In genomic region chr2:10108535-10109189, GRCm38 (mm10) we compare ENCODE assay signal across 21 mouse cellular contexts. TPM values are rescaled to one million over a fixed set of nuclear protein-coding genes. Genes with fewer than 3 reads are reported as not detected.
A peak's percentile ranks its signal among the peaks of the same experiment; 100 is the strongest.
DNase-seq lines count a peak whose midpoint lies in the region; ATAC-seq and TF ChIP-seq lines count a peak whose summit lies in the region.
"Had no signal": no experiment of that assay in that cellular context is flagged by ENCODE, and none has a peak within 500 bp of the region (broad histone marks: within the 10 kb centered on the region; RNA-seq: fewer than 3 reads in every experiment).

No protein-coding gene starts in this region.

- no peak for TF ChIP-seq EP300 in lung, postnatal 0 days (IDR thresholded peaks at IDR 0.05)

- peak; percentile 61; the same call in 1 of the 2 replicates for ATAC-seq in hindbrain, embryonic 15.5 days (ENCODE audit: low FRiP score, low read depth)
- ATAC-seq in hindbrain, postnatal 0 days: no peak
- no peak for ATAC-seq in lung, postnatal 0 days
- peak; percentile 81 for ATAC-seq in neural tube, embryonic 13.5 days (ENCODE audit: low read depth)
- 0 out of 2 replicates have a peak, but pooled peaks have one; percentile 41 for ATAC-seq in neural tube, embryonic 15.5 days (ENCODE audit: low FRiP score)
- ATAC-seq: forebrain, embryonic 14.5 days; intestine, embryonic 15.5 days had no signal

- H3K27me3 ChIP-seq in hindbrain, embryonic 15.5 days: no peaks in the 10 kb centered on the region
- no peaks in the 10 kb centered on the region for H3K27me3 ChIP-seq in hindbrain, postnatal 0 days (ENCODE audit: insufficient read depth, low read length)
- no peaks in the 10 kb centered on the region for H3K27me3 ChIP-seq in lung, postnatal 0 days (replicated peaks; ENCODE audit: insufficient read depth, low read length)
- H3K27me3 ChIP-seq in neural tube, embryonic 13.5 days: no peaks in the 10 kb centered on the region
- no peaks in the 10 kb centered on the region for H3K27me3 ChIP-seq in neural tube, embryonic 15.5 days (replicated peaks)
- H3K27me3 ChIP-seq: embryonic facial prominence, embryonic 15.5 days; heart, embryonic 12.5 days; intestine, embryonic 15.5 days had no signal

- TF ChIP-seq CTCF in hindbrain, postnatal 0 days (IDR thresholded peaks at IDR 0.05; ENCODE audit: low read depth): no peak
- TF ChIP-seq CTCF in lung, postnatal 0 days (IDR thresholded peaks at IDR 0.05): no peak

- 62% methylated on average over 6 of the region's 6 CpGs for WGBS in hindbrain, embryonic 15.5 days
- WGBS in hindbrain, postnatal 0 days: 65% methylated on average over 6 of the region's 6 CpGs
- 61% methylated on average over 6 of the region's 6 CpGs for WGBS in lung, postnatal 0 days
- 57% methylated on average over 6 of the region's 6 CpGs for WGBS in neural tube, embryonic 13.5 days
- WGBS in neural tube, embryonic 15.5 days: 49% methylated on average over 6 of the region's 6 CpGs

- peak overlapping the region; percentile 14; the same call in 1 of the 2 replicates for H3K27ac ChIP-seq in hindbrain, embryonic 15.5 days (replicated peaks)
- H3K27ac ChIP-seq in hindbrain, postnatal 0 days: no peak overlapping the region
- no peak overlapping the region for H3K27ac ChIP-seq in lung, postnatal 0 days (ENCODE audit: low read length)
- H3K27ac ChIP-seq in neural tube, embryonic 13.5 days (replicated peaks): peak overlapping the region; percentile 59
- H3K27ac ChIP-seq in neural tube, embryonic 15.5 days (replicated peaks): peak overlapping the region; percentile 45; the same call in 1 of the 2 replicates
- H3K27ac ChIP-seq: embryonic facial prominence, embryonic 15.5 days; forebrain, embryonic 10.5 days; intestine, embryonic 15.5 days had no signal

- no peak overlapping the region for H3K9ac ChIP-seq in hindbrain, embryonic 15.5 days
- H3K9ac ChIP-seq in hindbrain, postnatal 0 days (replicated peaks; ENCODE audit: low read length): no peak overlapping the region
- no peak overlapping the region for H3K9ac ChIP-seq in lung, postnatal 0 days (replicated peaks; ENCODE audit: low read depth)
- no peak overlapping the region for H3K9ac ChIP-seq in neural tube, embryonic 13.5 days
- no peak overlapping the region for H3K9ac ChIP-seq in neural tube, embryonic 15.5 days (replicated peaks)
- H3K9ac ChIP-seq: embryonic facial prominence, embryonic 15.5 days; heart, embryonic 12.5 days; intestine, embryonic 15.5 days had no signal

- no peak for DNase-seq in hindbrain, postnatal 0 days (ENCODE audit: low spot score)
- DNase-seq in lung, postnatal 0 days (ENCODE audit: low spot score): peak; percentile 24
- DNase-seq in lung, postnatal 36 days: no peak
- no peak for DNase-seq in frontal cortex, postnatal 36 days (ENCODE audit: low spot score in 2 of 2)
- DNase-seq: adrenal gland, adult 8-10 months; adrenal gland, postnatal 36 days; cerebellum, adult 11 months; cerebellum, adult 8-10 months; cerebellum, postnatal 14 days; embryo, embryonic 11 days had no signal

- no peaks in the 10 kb centered on the region for H3K9me3 ChIP-seq in hindbrain, embryonic 15.5 days
- no peaks in the 10 kb centered on the region for H3K9me3 ChIP-seq in hindbrain, postnatal 0 days (ENCODE audit: low read length)
- H3K9me3 ChIP-seq in lung, postnatal 0 days (ENCODE audit: low read length): no peaks in the 10 kb centered on the region
- H3K9me3 ChIP-seq in neural tube, embryonic 13.5 days: no peaks in the 10 kb centered on the region
- no peaks in the 10 kb centered on the region for H3K9me3 ChIP-seq in neural tube, embryonic 15.5 days (replicated peaks)
- H3K9me3 ChIP-seq: embryonic facial prominence, embryonic 15.5 days; forebrain, embryonic 10.5 days; heart, embryonic 12.5 days; intestine, embryonic 15.5 days had no signal

- no peaks in the 10 kb centered on the region for H3K4me1 ChIP-seq in hindbrain, embryonic 15.5 days (replicated peaks)
- no peaks in the 10 kb centered on the region for H3K4me1 ChIP-seq in hindbrain, postnatal 0 days (ENCODE audit: insufficient read depth, low read length)
- no peaks in the 10 kb centered on the region for H3K4me1 ChIP-seq in lung, postnatal 0 days (ENCODE audit: insufficient read depth, low read depth, low read length)
- no peaks in the 10 kb centered on the region for H3K4me1 ChIP-seq in neural tube, embryonic 13.5 days (replicated peaks)
- 0 out of 2 replicates have a peak, but pooled peaks cover 3% of the 10 kb centered on the region for H3K4me1 ChIP-seq in neural tube, embryonic 15.5 days
- H3K4me1 ChIP-seq: embryonic facial prominence, embryonic 15.5 days; forebrain, embryonic 10.5 days; heart, embryonic 12.5 days; intestine, embryonic 15.5 days had no signal

- no peak overlapping the region for H3K4me3 ChIP-seq in hindbrain, embryonic 15.5 days
- no peak overlapping the region for H3K4me3 ChIP-seq in hindbrain, postnatal 0 days (ENCODE audit: low read length)
- H3K4me3 ChIP-seq in lung, postnatal 0 days (ENCODE audit: low read depth, low read length): no peak overlapping the region
- H3K4me3 ChIP-seq in neural tube, embryonic 13.5 days: no peak overlapping the region
- H3K4me3 ChIP-seq in neural tube, embryonic 15.5 days (replicated peaks): no peak overlapping the region
- H3K4me3 ChIP-seq: embryonic facial prominence, embryonic 15.5 days; erythroblast, embryonic 14.5 days; forebrain, embryonic 10.5 days; heart, embryonic 12.5 days; intestine, embryonic 15.5 days had no signal

- no peak overlapping the region for H3K4me2 ChIP-seq in hindbrain, embryonic 15.5 days
- H3K4me2 ChIP-seq in hindbrain, postnatal 0 days (ENCODE audit: low read depth, low read length): no peak overlapping the region
- no peak overlapping the region for H3K4me2 ChIP-seq in lung, postnatal 0 days (replicated peaks; ENCODE audit: low read depth, low read length)
- no peak overlapping the region for H3K4me2 ChIP-seq in neural tube, embryonic 13.5 days
- no peak overlapping the region for H3K4me2 ChIP-seq in neural tube, embryonic 15.5 days
- H3K4me2 ChIP-seq: embryonic facial prominence, embryonic 15.5 days; heart, embryonic 12.5 days; intestine, embryonic 15.5 days had no signal

- H3K36me3 ChIP-seq in hindbrain, embryonic 15.5 days: no peaks in the 10 kb centered on the region
- no peaks in the 10 kb centered on the region for H3K36me3 ChIP-seq in hindbrain, postnatal 0 days (ENCODE audit: insufficient read depth, low read length)
- no peaks in the 10 kb centered on the region for H3K36me3 ChIP-seq in lung, postnatal 0 days (ENCODE audit: insufficient read depth, low read length)
- H3K36me3 ChIP-seq in neural tube, embryonic 13.5 days: no peaks in the 10 kb centered on the region
- H3K36me3 ChIP-seq in neural tube, embryonic 15.5 days: no peaks in the 10 kb centered on the region
- H3K36me3 ChIP-seq: embryonic facial prominence, embryonic 15.5 days; forebrain, embryonic 10.5 days; heart, embryonic 12.5 days; intestine, embryonic 15.5 days had no signal

RNA-seq across cellular contexts. Expression of gene Itih2, which starts 22.5 kb away (rescaled TPM):
- 3.4 and 6.4 TPM in 2 replicates for polyA plus RNA-seq in hindbrain, embryonic 15.5 days (2015; fragmentation: Nextera tagmentation; extraction: Ambion mirVana)
- total RNA-seq in hindbrain, postnatal 0 days (2014; rRNA removed): 8.6 and 9.1 TPM in 2 replicates
- polyA plus RNA-seq in hindbrain, postnatal 0 days (2015; fragmentation: Nextera tagmentation; extraction: Ambion mirVana): 6.3 and 7.3 TPM in 2 replicates
- polyA plus RNA-seq in lung, postnatal 0 days (2015; fragmentation: Nextera tagmentation; extraction: Ambion mirVana): 1.6 and 1.7 TPM in 2 replicates
- polyA plus RNA-seq in neural tube, embryonic 13.5 days (2015; fragmentation: Nextera tagmentation; extraction: Ambion mirVana): 2.0 and 2.2 TPM in 2 replicates
- polyA plus RNA-seq in neural tube, embryonic 15.5 days (2015; fragmentation: Nextera tagmentation; extraction: Ambion mirVana): 1.2 and 2.6 TPM in 2 replicates
- total RNA-seq: common myeloid progenitor, adult 5-6 weeks; ES-E14 had no signal

RNA-seq across cellular contexts. Expression of gene Kin, which starts 28.3 kb away (rescaled TPM):
- polyA plus RNA-seq in hindbrain, embryonic 15.5 days (2015; fragmentation: Nextera tagmentation; extraction: Ambion mirVana): 27.7 and 29.4 TPM in 2 replicates
- 3.2 and 4.8 TPM in 2 replicates for total RNA-seq in hindbrain, postnatal 0 days (2014; rRNA removed)
- polyA plus RNA-seq in hindbrain, postnatal 0 days (2015; fragmentation: Nextera tagmentation; extraction: Ambion mirVana): 14.1 and 18.9 TPM in 2 replicates
- polyA plus RNA-seq in lung, postnatal 0 days (2015; fragmentation: Nextera tagmentation; extraction: Ambion mirVana): 21.2 and 24.0 TPM in 2 replicates
- 34.4 and 36.9 TPM in 2 replicates for polyA plus RNA-seq in neural tube, embryonic 13.5 days (2015; fragmentation: Nextera tagmentation; extraction: Ambion mirVana)
- polyA plus RNA-seq in neural tube, embryonic 15.5 days (2015; fragmentation: Nextera tagmentation; extraction: Ambion mirVana): 26.9 and 30.7 TPM in 2 replicates

RNA-seq across cellular contexts. Expression of gene Atp5c1, which starts 28.4 kb away (rescaled TPM):
- 565 and 586 TPM in 2 replicates for polyA plus RNA-seq in hindbrain, embryonic 15.5 days (2015; fragmentation: Nextera tagmentation; extraction: Ambion mirVana)
- total RNA-seq in hindbrain, postnatal 0 days (2014; rRNA removed): 368 and 408 TPM in 2 replicates
- 713 and 717 TPM in 2 replicates for polyA plus RNA-seq in hindbrain, postnatal 0 days (2015; fragmentation: Nextera tagmentation; extraction: Ambion mirVana)
- polyA plus RNA-seq in lung, postnatal 0 days (2015; fragmentation: Nextera tagmentation; extraction: Ambion mirVana): 352 TPM in 2 replicates
- 532 and 575 TPM in 2 replicates for polyA plus RNA-seq in neural tube, embryonic 13.5 days (2015; fragmentation: Nextera tagmentation; extraction: Ambion mirVana)
- 622 and 639 TPM in 2 replicates for polyA plus RNA-seq in neural tube, embryonic 15.5 days (2015; fragmentation: Nextera tagmentation; extraction: Ambion mirVana)

RNA-seq across cellular contexts. Expression of gene Itih5, which starts 44.7 kb away (rescaled TPM):
- polyA plus RNA-seq in hindbrain, embryonic 15.5 days (2015; fragmentation: Nextera tagmentation; extraction: Ambion mirVana): 8.6 and 9.3 TPM in 2 replicates
- 15.3 and 16.7 TPM in 2 replicates for total RNA-seq in hindbrain, postnatal 0 days (2014; rRNA removed)
- 11.2 and 11.6 TPM in 2 replicates for polyA plus RNA-seq in hindbrain, postnatal 0 days (2015; fragmentation: Nextera tagmentation; extraction: Ambion mirVana)
- 3.0 and 4.0 TPM in 2 replicates for polyA plus RNA-seq in lung, postnatal 0 days (2015; fragmentation: Nextera tagmentation; extraction: Ambion mirVana)
- polyA plus RNA-seq in neural tube, embryonic 13.5 days (2015; fragmentation: Nextera tagmentation; extraction: Ambion mirVana): 8.4 and 8.9 TPM in 2 replicates
- polyA plus RNA-seq in neural tube, embryonic 15.5 days (2015; fragmentation: Nextera tagmentation; extraction: Ambion mirVana): 7.0 and 7.5 TPM in 2 replicates
- polyA plus RNA-seq: erythroblast, embryonic 14.5 days had no signal

Comparison
In these comparisons a context has a peak if more than half of its experiments do, and no peak if none do; other contexts are left out.
1. ATAC-seq: peak in hindbrain, embryonic 15.5 days (single experiment), neural tube, embryonic 13.5 days (single experiment) and neural tube, embryonic 15.5 days (single experiment); none in hindbrain, postnatal 0 days (single experiment) and lung, postnatal 0 days (single experiment).
2. H3K27ac ChIP-seq: peak in hindbrain, embryonic 15.5 days (single experiment), neural tube, embryonic 13.5 days (single experiment) and neural tube, embryonic 15.5 days (single experiment); none in hindbrain, postnatal 0 days (single experiment) and lung, postnatal 0 days (single experiment).